Mouse (Mus musculus): ENCODE measurements around the gene Olfr1195.
"Not testable (repeated sequence)": the region's sequence is repeated elsewhere in the genome, so short reads cannot be mapped to it uniquely, and the experiment has no call there.

The Olfr1195 gene

DNA sequence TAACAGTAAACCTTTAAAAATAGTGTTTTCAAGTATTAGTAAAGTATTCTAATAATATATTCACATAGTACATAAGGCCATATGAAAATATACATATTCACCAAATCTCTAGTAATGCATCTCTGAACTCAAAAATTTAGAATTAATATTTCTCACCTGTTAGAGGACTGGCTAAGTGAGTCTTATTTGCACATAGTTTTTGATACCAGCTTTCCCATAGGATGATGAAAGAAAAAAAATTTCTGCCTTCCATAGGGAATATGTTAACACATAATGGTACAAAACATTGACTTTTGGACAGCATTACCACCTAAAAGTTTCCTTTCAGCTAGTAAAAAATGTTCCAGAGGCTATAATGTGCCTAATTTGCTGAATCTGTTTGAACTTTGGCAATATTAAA lies at the start of gene Olfr1195:
Gene Olfr1195 (minus strand): TSS at position 101 of the 400 bp plus-strand sequence.
- DNase-seq (ENCODE audit: low read depth), result no peak

DNA sequence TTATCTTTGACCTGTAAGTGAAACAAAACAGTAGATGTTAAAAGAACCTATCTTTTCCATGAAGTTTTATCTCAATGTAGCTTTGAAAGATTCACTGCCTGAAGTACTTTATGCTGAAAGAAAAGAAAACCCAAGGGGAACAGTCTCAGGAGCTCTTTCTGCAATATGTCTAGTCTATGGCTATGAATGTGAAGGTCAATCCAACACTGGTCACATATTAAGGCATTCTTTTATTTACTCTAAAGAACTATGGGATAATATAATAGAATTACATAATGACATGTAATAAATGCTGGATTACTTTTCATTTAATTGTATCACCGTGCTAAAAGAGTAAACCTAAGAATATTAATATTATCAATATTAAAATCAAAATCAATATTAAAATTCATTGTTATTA lies 43.3 kb upstream of the Olfr1195 start, which contains the start of gene Olfr1197:
Gene Olfr1197 (minus strand): TSS at position 101 of the 400 bp plus-strand sequence.
- no peak for DNase-seq (ENCODE audit: low read depth)

GRCm38 (mm10) chr2:88704497-88704896 lies 15.5 kb upstream of the Olfr1195 start, which contains the start of gene Olfr1196:
Olfr1196 (minus strand) TSS chr2:88704597.
- no peak for DNase-seq (ENCODE audit: low read depth)

DNA sequence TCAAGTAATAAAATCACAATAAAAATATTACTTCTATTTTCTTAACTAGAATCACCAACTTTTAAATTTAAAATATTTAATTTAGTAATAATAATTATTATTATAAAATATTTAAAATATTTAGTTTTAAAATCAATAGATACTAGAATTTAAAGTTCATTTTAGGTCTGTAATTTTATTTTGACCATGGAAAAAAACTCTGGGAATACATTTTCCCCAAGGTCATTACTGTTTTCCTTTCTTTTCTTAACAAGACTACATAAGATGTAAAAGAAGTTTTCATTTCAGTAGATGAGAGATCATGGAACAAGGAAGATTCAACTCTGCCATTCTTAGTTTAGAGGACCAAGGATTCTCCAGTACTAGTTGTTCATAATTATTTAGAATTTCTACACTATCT lies 13.7 kb downstream of the Olfr1195 start, which contains the start of gene Olfr1193:
Gene Olfr1193 (plus strand): TSS at position 301 of the 400 bp plus-strand sequence.
- not testable (repeated sequence) for DNase-seq (ENCODE audit: low read depth)

DNA sequence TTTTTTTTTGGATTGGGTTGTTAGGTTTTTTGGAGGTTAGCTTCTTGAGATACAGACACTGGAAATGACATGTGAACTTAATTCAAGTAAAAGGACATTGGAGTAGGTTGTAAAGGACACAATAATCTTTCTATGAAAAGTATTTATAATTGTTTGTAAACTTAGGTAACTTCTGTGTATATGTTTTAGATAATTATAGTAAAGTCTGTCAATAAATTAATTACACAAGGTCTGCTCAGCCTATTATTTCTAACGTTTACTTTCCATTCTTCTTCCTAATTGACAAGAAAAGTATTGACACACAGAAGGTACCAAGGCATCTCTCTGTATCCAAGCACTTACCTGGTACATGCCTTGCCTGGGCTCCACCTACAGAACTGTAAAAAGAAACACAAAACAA lies 40.8 kb downstream of the Olfr1195 start, which contains the start of gene Olfr1192-ps1:
Gene Olfr1192-ps1 (plus strand): TSS at position 301 of the 400 bp plus-strand sequence.
- no peak for DNase-seq (ENCODE audit: low read depth)

DNA sequence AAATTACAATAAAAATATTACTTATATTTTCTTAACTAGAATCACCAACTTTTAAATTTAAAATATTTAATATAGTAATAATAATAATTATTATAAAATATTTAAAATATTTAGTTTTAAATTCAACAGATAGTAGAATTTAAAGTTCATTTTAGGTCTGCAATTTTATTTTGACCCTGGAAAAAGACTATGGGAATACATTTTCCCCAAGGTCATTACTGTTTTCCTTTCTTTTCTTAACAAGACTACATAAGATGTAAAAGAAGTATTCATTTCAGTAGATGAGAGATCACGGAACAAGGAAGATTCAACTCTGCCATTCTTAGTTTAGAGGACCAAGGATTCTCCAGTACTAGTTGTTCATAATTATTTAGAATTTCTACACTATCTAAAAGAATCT lies 48.7 kb downstream of the Olfr1195 start, which contains the start of gene Olfr1191-ps1:
Gene Olfr1191-ps1 (plus strand): TSS at position 301 of the 400 bp plus-strand sequence.
- DNase-seq (ENCODE audit: low read depth), result not testable (repeated sequence)

Measured in 416B (cell line).